Mouse (Mus musculus) bone marrow, adult 2 months (tissue): ENCODE results near the gene Cers2. TPM values are rescaled to one million over a fixed set of nuclear protein-coding genes. Genes with fewer than 3 reads are reported as not detected.
"Not testable (repeated sequence)": the region's sequence is repeated elsewhere in the genome, so short reads cannot be mapped to it uniquely, and the experiment has no call there.

Experiments
- H3K27ac ChIP-seq: fragments of 200-500 bp; 2 replicates; pipeline ENCODE4 v1.5.1; 2012; ENCODE audit warnings: low read depth, mild to moderate bottlenecking, control low read depth, inconsistent platforms, low read length; ENCODE audit not compliant: control insufficient read depth, poor library complexity, insufficient read depth
- H3K4me1 ChIP-seq: fragments of 200-500 bp; 2 replicates; pipeline ENCODE4 v1.6.1; 2011; ENCODE audit warnings: low read length; ENCODE audit not compliant: control insufficient read depth, insufficient read depth
- H3K4me3 ChIP-seq: fragments of 200-500 bp; replicated peaks from 2 replicates; pipeline ENCODE3; 2011; ENCODE audit warnings: mild to moderate bottlenecking, low read depth, low read length, control low read depth; ENCODE audit not compliant: control insufficient read depth
- CTCF ChIP-seq: fragments of 200-500 bp; IDR thresholded peaks from 2 replicates; pipeline ENCODE4 v1.5.1; 2011; ENCODE audit warnings: low read length, control low read depth; ENCODE audit not compliant: control insufficient read depth, insufficient read depth
- POLR2A ChIP-seq: fragments of 200-500 bp; IDR thresholded peaks from 2 replicates; pipeline ENCODE4 v1.6.1; 2011; ENCODE audit warnings: low read depth, mild to moderate bottlenecking, control low read depth, low read length, borderline replicate concordance; ENCODE audit not compliant: control insufficient read depth
- WGBS: fragments of 180-500 bp; shearing (Covaris S2); methylation state at CpG from one replicate; pipeline ENCODE4 v1.1.7; 2018; 5-methylcytosine and 5-hydroxymethylcytosine counted together
- polyA plus RNA-seq: library from polyadenylated mRNA; stranded (reverse); fragments of >200 nt; gene quantifications from 2 replicates; pipeline ENCODE4 v1.2.4, GENCODE M21; 2011; ENCODE audit warnings: low replicate concordance; ENCODE audit not compliant: missing spikeins, insufficient read depth, insufficient read length

Gene Cers2
- polyA plus RNA-seq, 1 experiment: 159 TPM

- 90% methylated on average over 2 of the region's 2 CpGs for WGBS
- no peak overlapping the region for H3K4me3 ChIP-seq
- TF ChIP-seq POLR2A: no peak
- no peak for TF ChIP-seq CTCF
- H3K27ac ChIP-seq: no peak overlapping the region
- no peaks in the 10 kb centered on the region for H3K4me1 ChIP-seq
Measured at GRCm38 (mm10) chr3:95357746-95358145, 43.2 kb downstream of the Cers2 start.

GRCm38 (mm10) chr3:95360276-95360675 is 45.7 kb downstream of the Cers2 start:
- H3K4me1 ChIP-seq, H3K4me3 ChIP-seq, H3K27ac ChIP-seq: not testable (repeated sequence)
- 72% methylated on average over 3 of the region's 3 CpGs for WGBS

- TF ChIP-seq CTCF (no peak), POLR2A (no peak)
- H3K4me3 ChIP-seq: no peak overlapping the region
Measured at GRCm38 (mm10) chr3:95370101-95370500, 55.5 kb downstream of the Cers2 start.

More at GRCm38 (mm10) chr3:95370101-95370500, 55.5 kb downstream of the Cers2 start:
- Histone ChIP-seq H3K27ac (no peak overlapping the region), H3K4me1 (no peaks in the 10 kb centered on the region)

Other genes starting within 250 kb of the Cers2 start
- 22.5 and 38.8 TPM in 2 replicates for gene Pip5k1a, start 207.9 kb upstream of the Cers2 start, polyA plus RNA-seq
- gene Vps72, start 203.8 kb upstream of the Cers2 start, polyA plus RNA-seq: 17.0 and 39.0 TPM in 2 replicates
- 4.5 and 6.1 TPM in 2 replicates for gene Tmod4, start 190.3 kb upstream of the Cers2 start, polyA plus RNA-seq
- 72.6 and 130 TPM in 2 replicates for gene Scnm1, start 180.8 kb upstream of the Cers2 start, polyA plus RNA-seq
- 9.4 and 10.9 TPM in 2 replicates for gene Lysmd1, start 180.7 kb upstream of the Cers2 start, polyA plus RNA-seq
- 11.7 and 41.8 TPM in 2 replicates for gene Tnfaip8l2, start 172.4 kb upstream of the Cers2 start, polyA plus RNA-seq
- 0.49 and 1.2 TPM in 2 replicates for gene Sema6c, start 154.3 kb upstream of the Cers2 start, polyA plus RNA-seq
- 28.4 and 28.5 TPM in 2 replicates for gene Gabpb2, start 96.9 kb upstream of the Cers2 start, polyA plus RNA-seq
- 39.5 and 54.7 TPM in 2 replicates for gene Cdc42se1, start 86.1 kb upstream of the Cers2 start, polyA plus RNA-seq
- 6.0 and 9.1 TPM in 2 replicates for gene Mllt11, start 82.6 kb upstream of the Cers2 start, polyA plus RNA-seq
- 0.52 TPM in 1 of 2 replicates, not detected in the other for gene Gm128, start 73.2 kb upstream of the Cers2 start, polyA plus RNA-seq
- 1.7 TPM in 1 of 2 replicates, not detected in the other for gene Bnipl, start 63.6 kb upstream of the Cers2 start, polyA plus RNA-seq
- gene Mindy1, start 33.4 kb upstream of the Cers2 start, polyA plus RNA-seq: 50.3 and 67.0 TPM in 2 replicates
- 8.3 and 12.4 TPM in 2 replicates for gene Prune1, start 32.7 kb upstream of the Cers2 start, polyA plus RNA-seq
- gene Anxa9, start 7.6 kb upstream of the Cers2 start, polyA plus RNA-seq: 3.8 and 4.3 TPM in 2 replicates
- gene Setdb1, start 42.4 kb downstream of the Cers2 start, polyA plus RNA-seq: 13.9 and 27.0 TPM in 2 replicates
- gene 4930558C23Rik, start 88.0 kb downstream of the Cers2 start, polyA plus RNA-seq: not detected in 2 replicates
- 15.5 and 18.3 TPM in 2 replicates for gene Arnt, start 119.6 kb downstream of the Cers2 start, polyA plus RNA-seq
- gene Ctsk, start 184.5 kb downstream of the Cers2 start, polyA plus RNA-seq: 3.2 and 4.0 TPM in 2 replicates
- gene Ctss, start 212.0 kb downstream of the Cers2 start, polyA plus RNA-seq: 19.5 and 42.3 TPM in 2 replicates
- gene Hormad1, start 244.9 kb downstream of the Cers2 start, polyA plus RNA-seq: not detected in 2 replicates